Mouse (Mus musculus) right cerebral cortex, adult 2 months (tissue): ENCODE data around the gene Ttc3.
"Not testable (repeated sequence)": the region's sequence is repeated elsewhere in the genome, so short reads cannot be mapped to it uniquely, and the experiment has no call there.

ENCODE experiments used
- DNase-seq, 2 experiments: peaks; one replicate each; pipeline ENCODE4 v3.0.0; 2021 to 2022; ENCODE audit warnings: low spot score in 2 of 2

Gene Ttc3

DNA sequence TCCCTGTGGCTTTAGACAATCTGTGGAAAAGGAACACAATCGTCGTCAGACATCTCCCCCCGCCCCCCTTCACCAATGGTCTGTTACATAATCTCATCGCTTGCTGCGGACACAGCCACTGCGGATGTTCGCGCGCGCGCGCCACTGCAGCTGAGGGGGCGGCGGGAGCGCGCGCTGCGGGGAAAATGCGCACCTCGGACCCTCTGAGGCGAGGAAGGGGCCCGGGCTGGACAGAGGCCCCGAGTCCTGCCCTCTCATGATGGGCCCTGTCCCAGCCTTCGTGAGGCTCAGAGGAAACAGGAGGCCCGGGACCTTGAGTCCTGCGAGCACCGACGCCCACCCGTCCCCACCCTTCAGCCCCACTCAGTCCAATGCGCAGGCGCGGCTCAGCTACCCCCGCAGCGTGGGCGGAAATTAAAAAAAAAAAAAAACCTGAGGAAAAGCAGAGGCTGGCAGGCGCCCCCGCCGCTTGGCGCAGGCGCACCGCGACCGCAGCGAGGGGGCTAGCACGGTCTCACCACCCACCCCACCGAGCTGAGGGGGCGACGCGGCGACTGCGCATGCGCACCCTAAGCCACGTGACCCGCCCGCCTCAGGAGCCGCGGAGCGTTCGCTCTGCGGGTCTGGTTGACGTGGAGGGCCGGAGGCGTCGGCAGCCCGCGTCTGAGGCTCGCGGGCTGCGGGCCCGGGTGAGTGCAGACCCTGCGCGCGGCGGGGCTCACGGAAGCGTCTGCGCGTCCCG lies at the start of gene Ttc3:
Gene Ttc3 (plus strand): TSS at position 446 of the 742 bp plus-strand sequence.
- DNase-seq, result peak; percentile 94

GRCm38 (mm10) chr16:94323681-94324080 lies 46.7 kb upstream of the Ttc3 start:
- DNase-seq, result no peak

DNA sequence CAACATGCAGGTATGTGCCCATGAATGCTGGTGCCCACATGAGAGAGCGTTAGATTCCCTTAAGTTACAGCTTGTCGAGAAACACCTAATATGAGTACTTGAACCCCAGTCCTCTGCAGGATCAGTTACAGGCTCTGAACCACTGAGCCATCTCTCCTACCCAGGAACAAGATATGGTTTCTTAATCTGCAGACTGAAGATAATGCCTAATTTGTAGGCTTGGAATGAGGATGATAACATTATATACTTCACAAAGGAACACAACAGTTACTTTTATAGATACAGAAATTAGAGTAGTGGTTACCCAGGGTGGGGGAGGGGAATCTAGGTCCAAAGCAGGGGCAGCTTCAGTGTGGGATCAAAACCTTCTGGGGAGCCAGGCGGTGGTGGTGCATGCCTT lies 44.4 kb upstream of the Ttc3 start:
- DNase-seq, result no peak

DNA sequence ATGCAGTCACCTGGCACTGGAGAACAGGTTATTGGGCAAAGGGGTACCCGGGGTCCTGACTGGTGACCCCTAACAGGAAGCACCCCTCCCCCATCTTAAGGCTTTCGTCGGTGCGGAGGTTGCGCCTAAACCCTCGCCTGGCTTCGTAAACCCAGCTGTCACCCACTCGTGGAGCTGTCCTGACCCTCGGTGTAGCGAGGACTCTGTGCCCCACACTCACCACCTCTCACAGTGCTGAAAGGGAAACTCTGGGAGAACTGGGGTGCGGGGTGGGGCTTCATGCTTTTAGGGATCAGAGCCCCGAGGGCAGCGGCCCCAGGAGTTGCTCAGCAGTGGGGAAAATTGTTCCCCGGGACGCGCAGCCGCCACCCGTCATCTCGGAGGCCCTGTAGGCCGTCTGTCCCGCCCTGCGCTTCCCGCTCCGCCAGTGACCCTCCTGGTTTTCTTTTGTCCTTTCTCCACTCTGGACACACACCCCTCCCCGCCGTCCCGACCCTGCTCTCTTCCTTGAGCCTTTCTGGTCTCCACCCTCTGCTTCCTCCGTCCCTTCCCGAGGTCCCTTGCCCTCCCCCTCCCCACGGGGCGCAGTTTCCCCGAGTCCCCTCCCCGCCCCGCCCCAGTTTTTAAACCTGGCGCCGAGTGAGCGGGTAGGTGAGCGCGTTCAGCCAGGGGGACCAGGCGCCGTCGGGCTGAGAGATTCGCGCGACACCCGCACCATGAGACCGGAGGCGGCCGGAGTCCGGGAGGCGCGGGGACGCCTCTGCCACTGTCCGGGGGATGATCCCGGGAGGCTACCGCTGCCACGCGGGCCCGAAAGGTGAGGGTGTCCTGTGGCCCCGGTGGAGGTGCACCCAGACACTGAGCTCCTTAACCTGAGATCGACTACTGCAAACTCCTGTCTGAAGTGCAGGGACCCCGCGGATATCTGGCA lies 42.4 kb upstream of the Ttc3 start, which contains the start of gene Ripply3:
Gene Ripply3 (plus strand): TSS at position 640 of the 931 bp plus-strand sequence.
- no peak for DNase-seq

DNA sequence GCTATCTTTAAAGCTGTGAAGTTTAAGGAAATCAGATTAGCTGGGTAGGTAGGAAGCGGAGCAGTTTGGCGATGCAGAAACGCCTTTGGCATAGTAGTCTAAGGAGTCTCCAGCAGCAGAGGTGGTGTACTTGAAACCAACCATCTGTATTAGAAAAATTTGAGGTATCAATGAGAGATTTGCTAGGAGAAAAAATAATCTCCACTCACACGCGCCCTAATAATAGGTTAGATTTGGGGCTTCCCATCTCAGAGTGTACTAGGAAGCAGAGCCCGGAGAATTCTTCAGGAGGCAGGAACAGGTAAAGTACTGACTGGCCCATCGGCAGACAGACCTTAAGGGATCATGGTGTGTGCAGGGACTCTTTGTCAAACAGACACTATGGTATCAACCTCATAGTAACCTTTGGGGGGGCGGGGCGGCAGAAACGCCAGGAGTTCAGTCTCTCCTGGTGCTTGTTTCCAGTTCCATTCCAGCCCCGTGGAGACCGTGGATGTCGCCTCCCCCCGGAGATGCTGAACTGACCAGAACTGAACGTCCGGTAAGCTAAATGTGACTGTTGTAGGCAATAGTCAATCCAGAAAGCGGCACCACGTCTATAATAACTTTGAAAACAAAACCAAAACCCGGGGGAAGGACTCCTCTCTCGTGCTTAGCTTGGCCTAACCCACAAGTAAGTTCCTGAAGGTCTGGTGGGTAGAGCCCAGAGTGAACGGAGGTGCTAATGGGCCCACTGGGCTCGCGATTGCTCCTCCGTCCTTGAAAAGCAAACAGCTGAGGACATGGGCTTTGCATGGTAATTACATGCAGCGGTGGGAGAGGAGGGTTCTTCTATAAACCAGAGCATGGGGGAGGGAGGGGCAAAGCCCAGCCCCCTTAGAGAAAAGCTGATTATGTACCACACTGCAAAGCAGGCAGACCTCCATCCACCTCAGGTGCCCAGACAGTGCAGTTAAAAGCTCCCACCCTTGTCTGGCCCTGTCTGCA lies 41.2 kb upstream of the Ttc3 start:
- no peak for DNase-seq

DNA sequence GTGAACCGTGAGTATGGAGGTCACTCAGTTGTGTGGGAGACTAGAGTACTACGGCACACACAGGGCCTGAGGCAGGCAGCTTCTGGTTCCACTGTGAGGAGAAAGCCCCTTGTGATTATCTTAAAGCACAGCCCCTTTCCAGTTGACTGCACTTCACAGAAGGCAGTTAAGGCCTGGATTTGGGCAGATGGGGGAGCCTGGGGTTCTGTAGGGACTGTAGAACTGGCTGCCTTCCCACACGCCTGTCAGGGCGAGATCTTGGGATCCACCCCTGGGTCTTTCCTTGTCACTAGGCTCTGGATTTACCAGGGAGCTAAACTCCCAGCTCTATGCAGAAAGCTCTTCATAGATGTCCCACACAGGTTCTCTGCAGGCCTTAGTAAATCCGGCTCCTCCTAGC lies 40.0 kb upstream of the Ttc3 start:
- DNase-seq, result no peak

DNA sequence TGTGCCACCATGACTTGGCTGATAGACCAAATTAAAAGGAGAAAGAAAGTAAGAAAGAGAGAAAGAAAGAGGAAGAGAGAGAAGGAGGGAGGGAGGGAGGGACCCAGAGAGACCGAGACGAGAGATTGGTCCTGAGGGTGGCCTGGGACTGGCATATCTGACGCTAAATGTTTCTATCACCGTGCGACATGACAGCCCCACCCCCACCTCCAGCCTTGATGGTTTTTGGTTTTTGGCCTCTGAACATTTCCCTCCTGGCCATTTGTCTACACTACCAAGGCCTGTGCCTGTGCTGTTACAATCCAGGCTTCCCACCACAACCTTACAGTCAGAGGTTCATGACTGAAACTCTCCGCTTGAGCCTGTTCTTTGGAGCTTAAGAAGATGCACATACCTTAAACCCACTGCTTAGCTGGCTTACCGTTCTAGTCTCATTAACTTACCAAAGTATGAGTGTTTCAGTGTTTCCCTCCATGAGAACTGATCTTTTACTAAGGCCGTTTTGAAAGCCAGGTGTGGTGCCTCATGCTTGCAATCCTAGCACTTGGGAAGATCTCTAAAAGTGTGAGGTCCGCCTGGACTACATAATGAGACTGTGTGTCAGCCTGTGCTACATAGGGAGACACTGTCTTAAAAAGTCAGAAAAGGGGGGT lies 39.1 kb upstream of the Ttc3 start:
- DNase-seq, result no peak

- DNase-seq, result peak; percentile 38 to 51
Measured at GRCm38 (mm10) chr16:94331886-94332252, 38.5 kb upstream of the Ttc3 start.

DNA sequence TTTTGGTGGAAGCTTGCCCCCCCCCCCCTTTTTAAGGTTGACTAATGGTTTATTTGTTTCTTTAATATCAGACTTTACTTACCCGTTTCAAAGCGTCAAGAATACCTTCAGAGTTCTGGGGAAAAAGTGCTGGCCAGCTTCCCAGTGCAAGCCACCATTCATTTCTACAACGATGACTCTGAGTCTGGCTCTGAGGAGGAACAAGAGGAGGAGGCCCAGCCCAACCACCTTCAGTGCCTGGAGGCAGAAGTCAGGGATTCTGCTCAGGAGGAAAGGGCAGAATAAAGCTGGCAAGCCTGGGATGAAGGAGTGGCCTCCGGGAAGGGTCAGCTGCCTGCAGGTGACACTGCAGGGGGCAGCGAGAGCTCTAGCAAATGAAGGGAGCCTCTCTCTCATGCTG lies 34.8 kb upstream of the Ttc3 start:
- no peak for DNase-seq

DNA sequence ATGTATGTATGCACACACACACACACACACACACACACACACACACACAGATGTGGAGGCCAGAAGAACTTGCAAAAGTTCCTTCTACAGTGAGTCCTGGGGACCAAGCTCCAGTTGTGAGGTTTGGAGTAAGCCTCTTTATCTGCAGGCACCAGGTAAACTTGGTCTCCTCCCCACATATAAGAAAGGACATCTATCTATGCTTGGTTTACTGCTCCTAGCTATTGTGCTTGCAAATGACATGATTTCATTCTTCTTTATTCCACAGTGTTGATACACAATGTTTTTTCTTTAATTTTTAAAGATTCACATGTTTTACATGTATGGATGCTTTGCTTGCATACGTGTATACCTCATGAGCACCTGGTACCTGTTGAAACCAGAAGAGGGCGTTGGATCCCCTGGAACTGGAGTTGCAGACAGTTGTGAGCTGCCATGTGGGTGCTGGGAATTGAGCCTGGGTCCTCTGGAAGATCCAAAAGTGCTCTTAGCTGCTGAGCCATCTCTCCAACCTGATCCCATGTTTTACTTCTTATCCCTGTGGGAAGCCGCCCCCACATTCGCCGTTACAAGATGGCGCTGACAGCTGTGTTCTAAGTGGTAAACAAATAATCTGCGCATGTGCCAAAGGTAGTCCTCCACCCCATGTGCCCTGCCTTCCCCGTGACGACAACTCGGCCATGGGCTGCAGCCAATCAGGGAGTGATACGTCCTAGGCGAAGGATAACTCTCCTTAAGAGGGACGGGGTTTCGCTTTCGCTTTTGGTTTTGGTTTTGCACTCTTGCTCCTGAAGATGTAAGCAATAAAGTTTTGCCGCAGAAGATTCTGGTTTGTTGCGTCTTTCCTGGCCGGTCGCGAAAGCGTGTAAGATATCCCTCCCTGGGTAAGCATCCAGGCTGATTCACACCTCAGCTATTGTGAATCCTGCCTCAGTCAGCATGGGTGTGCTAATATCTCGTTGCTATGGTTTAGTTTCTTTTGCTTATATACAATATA lies 31.0 kb upstream of the Ttc3 start:
- not testable (repeated sequence) for DNase-seq

GRCm38 (mm10) chr16:94345733-94346132 lies 24.7 kb upstream of the Ttc3 start:
- DNase-seq, result no peak

- no peak for DNase-seq
Measured at GRCm38 (mm10) chr16:94347080-94347731, 23.2 kb upstream of the Ttc3 start.

GRCm38 (mm10) chr16:94348779-94349178 lies 21.6 kb upstream of the Ttc3 start:
- DNase-seq, result no peak

GRCm38 (mm10) chr16:94349588-94350286 lies 20.7 kb upstream of the Ttc3 start:
- peak; percentile 6 to 24 for DNase-seq

GRCm38 (mm10) chr16:94350287-94350677 lies 20.1 kb upstream of the Ttc3 start:
- no peak for DNase-seq

DNA sequence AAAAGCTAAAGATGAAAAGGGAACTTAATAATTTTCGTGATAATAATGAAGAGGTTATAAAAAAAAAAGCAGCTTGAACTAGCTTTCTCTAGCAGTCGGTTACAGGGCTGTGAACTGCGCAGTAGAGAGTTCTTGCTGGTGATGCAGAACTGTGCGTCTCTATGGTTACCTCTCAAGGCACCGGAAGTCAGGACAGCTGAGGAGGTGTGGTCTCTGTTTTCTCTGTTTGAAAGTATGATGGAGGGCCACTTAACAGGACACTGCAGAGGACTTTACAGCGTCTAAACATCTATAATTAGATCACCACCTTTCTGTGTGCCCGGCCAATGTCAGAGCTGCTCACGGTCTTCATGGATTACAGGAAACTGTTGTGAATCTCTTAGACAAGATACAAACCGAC lies 16.0 kb upstream of the Ttc3 start:
- DNase-seq, result peak; percentile 32 to 54

- DNase-seq, result no peak
Measured at GRCm38 (mm10) chr16:94356046-94356445, 14.4 kb upstream of the Ttc3 start.

DNA sequence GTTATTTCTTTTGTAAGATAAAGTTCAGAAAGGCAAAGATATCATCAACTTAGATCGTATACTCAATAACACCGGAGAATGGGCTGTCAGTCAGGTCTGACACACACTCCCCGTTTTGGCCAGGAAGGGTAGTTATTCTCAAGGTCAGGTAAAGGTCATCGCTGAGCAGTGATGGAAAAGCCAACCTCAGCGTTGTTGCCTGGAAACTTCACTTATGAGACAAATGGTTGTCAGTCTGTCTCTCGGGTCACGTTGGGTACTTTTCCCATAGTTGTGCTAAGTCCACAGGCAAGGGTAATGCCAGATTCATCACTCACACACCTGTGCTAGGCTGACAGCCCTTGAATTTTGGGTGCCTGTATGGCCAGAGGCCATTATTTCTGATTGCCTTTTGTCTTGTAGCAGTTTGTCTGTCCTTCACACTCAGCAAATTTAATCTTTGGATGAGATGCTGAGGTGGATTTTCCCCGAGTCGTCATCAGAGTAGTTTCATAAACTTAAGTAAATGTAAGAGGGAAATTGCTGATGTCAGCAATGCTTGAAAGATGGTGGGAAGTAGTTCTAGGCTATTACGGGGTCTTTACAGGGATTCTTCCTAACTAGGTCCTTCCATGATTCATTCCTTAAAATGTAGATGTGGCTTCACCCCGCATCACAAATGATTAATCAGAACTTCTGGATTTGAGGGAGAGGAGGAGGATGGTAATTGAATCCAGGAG lies 13.5 kb upstream of the Ttc3 start:
- no peak for DNase-seq
